Mouse (Mus musculus) megakaryocyte, embryonic 14.5 days (primary cell): ENCODE data around the gene Trabd2b.

Experiments
- FLI1 ChIP-seq: IDR thresholded peaks from 2 replicates; pipeline ENCODE4 v1.6.1; 2012; ENCODE audit warnings: low read length, inconsistent platforms, mixed read lengths
- GATA1 ChIP-seq: IDR thresholded peaks from 3 replicates; pipeline ENCODE4 v1.6.1; 2012; ENCODE audit warnings: mixed read lengths, low read length, inconsistent platforms, borderline replicate concordance

GRCm38 (mm10) chr4:114461093-114461492, 54.6 kb downstream of the Trabd2b start:
- no peak for TF ChIP-seq GATA1
- TF ChIP-seq FLI1: no peak
